9 mouse cellular contexts compared by ENCODE assay signal in the genomic region with DNA sequence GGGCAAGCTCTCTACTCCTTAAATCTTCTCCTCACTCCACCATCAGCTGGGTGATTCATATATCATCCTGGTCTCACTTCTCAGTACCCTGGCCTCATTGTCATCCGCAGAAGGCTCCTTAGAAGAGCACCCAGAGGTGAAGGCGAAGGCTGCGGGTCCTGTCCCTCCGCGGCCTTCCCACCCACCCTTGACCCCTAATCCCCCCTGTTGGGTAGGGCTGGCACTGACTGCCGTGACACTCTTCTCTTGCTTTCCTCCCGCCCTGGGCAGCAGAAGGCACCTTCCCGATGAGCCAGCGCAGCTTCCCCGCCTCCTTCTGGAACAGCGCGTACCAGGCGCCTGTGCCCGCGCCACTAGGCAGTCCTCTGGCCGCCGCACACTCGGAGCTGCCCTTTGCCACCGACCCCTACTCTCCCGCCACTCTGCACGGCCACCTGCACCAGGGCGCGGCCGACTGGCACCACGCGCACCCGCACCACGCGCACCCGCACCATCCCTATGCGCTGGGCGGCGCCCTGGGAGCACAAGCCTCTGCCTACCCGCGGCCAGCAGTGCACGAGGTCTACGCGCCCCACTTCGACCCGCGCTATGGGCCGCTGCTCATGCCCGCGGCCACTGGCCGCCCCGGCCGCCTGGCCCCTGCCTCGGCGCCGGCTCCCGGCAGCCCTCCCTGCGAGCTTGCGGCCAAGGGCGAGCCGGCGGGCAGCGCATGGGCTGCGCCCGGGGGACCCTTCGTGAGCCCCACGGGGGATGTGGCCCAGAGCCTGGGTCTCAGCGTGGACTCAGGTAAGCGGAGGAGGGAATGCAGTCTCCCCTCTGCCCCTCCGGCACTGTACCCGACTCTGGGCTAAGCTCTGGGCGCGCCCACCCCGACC. TPM values are rescaled to one million over a fixed set of nuclear protein-coding genes. Genes with fewer than 3 reads are reported as not detected.
DNase-seq lines count a peak whose midpoint lies in the region; ATAC-seq and TF ChIP-seq lines count a peak whose summit lies in the region.
"Had no signal": no experiment of that assay in that cellular context is flagged by ENCODE, and none has a peak within 500 bp of the region (broad histone marks: within the 10 kb centered on the region; RNA-seq: fewer than 3 reads in every experiment).

No protein-coding gene starts in this region.

- H3K27ac ChIP-seq in heart, embryonic 12.5 days (ENCODE audit: poor library complexity, severe bottlenecking): no peak overlapping the region
- H3K27ac ChIP-seq in gastrocnemius, adult 2 months: peak overlapping the region; percentile 76
- 0 out of 2 replicates have a peak overlapping the region, but pooled peaks have one; percentile 38 for H3K27ac ChIP-seq in midbrain, embryonic 10.5 days (replicated peaks)

- H3K9ac ChIP-seq in heart, embryonic 12.5 days: peak overlapping the region; percentile 8; the same call in 1 of the 2 replicates

- intact Hi-C loops in heart, postnatal 36 days (cut with DNase I): no loop called here
- intact Hi-C loops in gastrocnemius, adult 2 months (cut with DNase I): loop anchor here (5.0 kb wide), 1 partner anchor 235 kb away; no protein-coding TSS in a partner anchor

- peak overlapping the region; percentile 47 for H3K4me3 ChIP-seq in heart, embryonic 12.5 days
- H3K4me3 ChIP-seq in gastrocnemius, adult 2 months: peak overlapping the region; percentile 69
- peak overlapping the region; percentile 60 for H3K4me3 ChIP-seq in midbrain, embryonic 10.5 days

- H3K27me3 ChIP-seq in heart, embryonic 12.5 days (replicated peaks): peaks cover 86% of the 10 kb centered on the region
- H3K27me3 ChIP-seq in midbrain, embryonic 10.5 days (ENCODE audit: low read depth, poor library complexity, severe bottlenecking): peaks cover 100% of the 10 kb centered on the region

- no peaks in the 10 kb centered on the region for H3K9me3 ChIP-seq in heart, embryonic 12.5 days (replicated peaks)
- no peaks in the 10 kb centered on the region for H3K9me3 ChIP-seq in midbrain, embryonic 10.5 days (replicated peaks)

- TF ChIP-seq CTCF in gastrocnemius, adult 2 months (IDR thresholded peaks at IDR 0.05): peak; percentile 15; the same call in 1 of the 2 replicates

- no peaks in the 10 kb centered on the region for H3K36me3 ChIP-seq in heart, embryonic 12.5 days
- no peaks in the 10 kb centered on the region for H3K36me3 ChIP-seq in midbrain, embryonic 10.5 days

- H3K4me2 ChIP-seq in heart, embryonic 12.5 days: peak overlapping the region; percentile 91

- ATAC-seq in heart, embryonic 12.5 days (ENCODE audit: insufficient number of reproducible peaks, low FRiP score): peak; percentile 69

- no peak for DNase-seq in heart, postnatal 36 days
- DNase-seq in ZHBTc4 (ENCODE audit: low read depth, low spot score): peak; percentile 33
- DNase-seq in gastrocnemius, adult 2 months: peak; percentile 77
- DNase-seq in midbrain, embryonic 10.5 days (ENCODE audit: low spot score): peak; percentile 63
- DNase-seq in T-cell, adult 2 months (ENCODE audit: low spot score): no peak
- no peak for DNase-seq in lung, postnatal 25 days (ENCODE audit: low spot score)
- DNase-seq in adipocyte (ENCODE audit: low spot score): no peak

- WGBS in heart, embryonic 12.5 days: 2% methylated on average over 64 of the region's 68 CpGs
- under 1% methylated on average over 64 of the region's 68 CpGs for WGBS in midbrain, embryonic 10.5 days

- H3K4me1 ChIP-seq in heart, embryonic 12.5 days (replicated peaks): peaks cover 21% of the 10 kb centered on the region
- peaks cover 23% of the 10 kb centered on the region for H3K4me1 ChIP-seq in midbrain, embryonic 10.5 days

RNA-seq across cellular contexts. Expression of gene Vgll2, which starts 5.1 kb away (rescaled TPM):
- polyA plus RNA-seq in heart, embryonic 12.5 days (2016; fragmentation: Nextera tagmentation; extraction: Ambion mirVana): 0.29 and 0.33 TPM in 2 replicates
- total RNA-seq in heart, postnatal 36 days (2021): not detected
- 100 to 1,000 TPM in 1 of 2 experiments, 10 to 100 TPM in 1; 56.7 to 205 TPM for total RNA-seq in gastrocnemius, adult 2 months (2021)
- 0.54 TPM in 1 of 2 replicates, not detected in the other for polyA plus RNA-seq in midbrain, embryonic 10.5 days (2016; fragmentation: Nextera tagmentation; extraction: Ambion mirVana)
- total RNA-seq: MEL had no signal

Comparison
In these comparisons a context has a peak if more than half of its experiments do, and no peak if none do; other contexts are left out.
1. DNase-seq: peak in ZHBTc4 (single experiment), gastrocnemius, adult 2 months (single experiment) and midbrain, embryonic 10.5 days (single experiment); none in heart, postnatal 36 days (0 of 2), T-cell, adult 2 months (single experiment), lung, postnatal 25 days (single experiment) and adipocyte (single experiment).
2. RNA of gene Vgll2, which starts 5.1 kb away (total RNA-seq): 56.7 to 205 TPM in gastrocnemius, adult 2 months; not detected in heart, postnatal 36 days; every median in the first group is over 10 times any median in the second.
3. Peak in every context shown above with its lines, with median percentiles within 50 percentile points of each other: H3K4me3 ChIP-seq.